Mouse (Mus musculus) testis, adult 2 months (tissue): Measurements from ENCODE around the gene Acadvl.

Experiments used
- CTCF ChIP-seq: fragments of 200-500 bp; IDR thresholded peaks from 2 replicates; pipeline ENCODE4 v1.5.1; 2012; ENCODE audit warnings: low read depth, mild to moderate bottlenecking, inconsistent platforms, low read length, moderate library complexity; ENCODE audit not compliant: control insufficient read depth, insufficient read depth, insufficient replicate concordance
- POLR2A ChIP-seq: fragments of 200-500 bp; IDR thresholded peaks from 2 replicates; pipeline ENCODE4 v1.6.1; 2012; ENCODE audit warnings: low read depth, mild to moderate bottlenecking, inconsistent platforms, low read length, moderate library complexity; ENCODE audit not compliant: control insufficient read depth

GRCm38 (mm10) chr11:69970222-69970621 is 45.0 kb downstream of the Acadvl start:
- TF ChIP-seq CTCF, result no peak
- no peak for TF ChIP-seq POLR2A
